Mouse (Mus musculus) heart, adult 8-10 months (tissue): ENCODE data around the gene Zfp775. TPM values are rescaled to one million over a fixed set of nuclear protein-coding genes. Genes with fewer than 3 reads are reported as not detected.
A peak's percentile ranks its signal among the peaks of the same experiment; 100 is the strongest.

Experiments used
- DNase-seq: peaks from one replicate; pipeline ENCODE4 v3.0.0; 2022; ENCODE audit warnings: low spot score
- total RNA-seq, 4 experiments: library from RNA; stranded (reverse); gene quantifications; 2 replicates each; pipeline ENCODE4 v1.2.4; 2022

Zfp775 gene
- total RNA-seq: 10 to 100 TPM; 12.9 to 15.5 (median 14.1) TPM

DNA sequence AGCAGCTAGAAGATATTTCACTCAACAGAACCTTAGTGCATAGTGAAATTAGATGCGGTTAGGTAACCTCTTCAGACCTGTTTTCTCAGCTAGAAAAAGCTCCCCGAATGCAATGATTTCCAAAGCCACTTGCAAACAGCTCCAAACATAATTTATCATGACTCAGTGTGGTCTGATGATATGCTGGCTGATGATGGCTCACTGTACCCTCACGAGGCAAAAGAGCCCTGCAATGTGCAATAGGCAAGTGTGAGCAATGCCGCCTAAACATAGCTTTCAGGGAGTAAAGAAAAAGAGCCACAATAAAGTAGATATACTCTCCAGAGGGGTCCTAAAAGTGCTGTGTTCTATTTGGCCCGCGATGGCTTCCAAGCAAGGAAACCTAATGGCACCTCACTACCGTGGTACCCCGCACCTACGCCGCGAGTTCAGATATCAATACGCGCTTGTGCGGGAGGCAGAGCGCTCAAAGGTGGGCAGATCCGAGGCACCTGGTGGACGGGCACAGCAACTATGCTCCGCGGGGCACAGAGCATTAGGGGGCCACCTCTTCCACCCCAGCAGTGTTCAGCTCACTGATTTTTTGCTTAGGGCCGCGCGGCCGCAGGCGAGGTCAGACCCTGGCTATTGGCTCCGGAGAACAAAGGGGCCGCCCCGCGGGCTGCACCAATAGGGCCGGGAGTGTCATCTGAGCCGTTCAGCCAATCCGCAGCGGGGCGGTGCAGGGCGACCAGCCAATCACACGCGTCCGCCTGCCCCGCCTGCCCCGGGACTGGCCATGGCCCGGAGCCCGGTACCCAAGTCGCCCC, at the start of gene Zfp775:
Gene Zfp775, plus strand, starts transcription at position 793 of the 809 bp plus-strand sequence.
- peak; percentile 96 for DNase-seq

- no peak for DNase-seq
Observed at GRCm38 (mm10) chr6:48552918-48553317, 48.9 kb upstream of the Zfp775 start.

GRCm38 (mm10) chr6:48553819-48554218, 48.0 kb upstream of the Zfp775 start:
- no peak for DNase-seq

GRCm38 (mm10) chr6:48554280-48555103, 47.4 kb upstream of the Zfp775 start, which contains the start of gene Lrrc61:
Lrrc61 (plus strand) TSS chr6:48554796.
- DNase-seq: peak; percentile 99

- DNase-seq: peak; percentile 83
Observed at GRCm38 (mm10) chr6:48555104-48555890, 46.6 kb upstream of the Zfp775 start.

DNA sequence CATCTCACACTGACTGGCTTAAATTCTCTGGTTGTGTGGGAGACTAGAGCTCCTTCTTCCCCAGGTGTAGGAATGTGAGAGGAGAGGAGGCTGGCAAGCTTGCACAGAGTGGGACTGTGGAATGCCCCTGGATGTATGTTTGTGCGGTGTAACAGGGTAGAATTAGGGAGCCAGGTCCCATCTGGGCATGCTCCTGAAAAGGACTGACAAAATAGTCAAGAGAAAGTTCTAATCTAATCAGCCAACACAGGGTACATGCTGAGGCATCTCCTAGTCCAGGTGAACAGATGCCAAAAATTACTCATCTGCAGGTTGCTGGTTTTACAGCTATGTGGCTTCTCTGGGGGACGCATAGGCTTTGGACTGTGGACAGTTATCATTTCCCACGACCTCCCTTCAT, 45.9 kb upstream of the Zfp775 start:
- no peak for DNase-seq

DNA sequence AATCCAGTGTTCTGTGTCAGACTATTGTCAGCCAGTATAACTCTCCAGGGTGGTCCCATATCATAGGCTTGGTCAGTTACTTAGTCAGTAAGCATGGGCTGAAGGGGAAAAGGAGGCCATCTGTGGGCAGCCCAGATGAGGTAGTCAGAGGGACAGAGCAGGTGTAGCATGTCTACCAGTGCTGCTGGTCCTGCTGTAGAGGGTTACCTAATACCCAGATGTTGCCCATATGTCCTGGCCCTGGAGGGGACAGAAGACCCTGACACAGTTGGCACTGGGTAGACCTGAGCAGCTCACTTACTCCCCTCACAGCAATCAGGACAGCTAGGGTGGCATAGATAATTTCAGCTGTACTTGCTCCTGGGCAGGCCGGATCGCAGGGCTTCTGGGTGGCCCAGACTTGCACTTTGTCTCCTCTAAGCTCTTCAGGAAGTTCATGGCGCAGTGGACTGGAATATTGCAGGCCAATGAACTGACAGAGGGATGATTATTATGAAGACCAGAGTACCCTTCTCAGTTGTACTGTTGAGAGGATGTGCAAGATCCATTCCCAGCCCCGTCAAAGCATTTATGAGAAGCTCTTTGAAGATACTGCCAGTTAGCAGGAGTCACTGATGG, 36.1 kb upstream of the Zfp775 start:
- DNase-seq: no peak

DNA sequence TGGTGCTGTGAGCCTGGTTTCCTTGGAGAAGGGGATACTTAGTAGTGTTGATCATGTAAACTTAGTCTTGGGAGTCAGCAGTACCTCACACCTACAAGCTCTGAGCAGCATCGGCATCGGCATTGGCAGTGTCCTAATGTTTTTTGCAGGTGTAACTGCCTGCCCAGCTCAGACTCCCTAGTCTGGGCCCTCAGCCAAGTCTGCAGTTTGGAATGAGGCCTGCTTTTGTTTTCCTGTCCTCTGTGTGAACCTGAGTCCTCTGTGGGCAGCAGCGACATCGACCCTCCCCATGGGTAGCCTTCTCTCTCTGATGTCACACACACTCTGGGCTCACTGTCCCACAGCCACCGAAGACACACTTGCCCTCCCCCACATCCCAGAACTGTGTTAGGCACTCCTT, 35.6 kb upstream of the Zfp775 start:
- DNase-seq: peak; percentile 84

- DNase-seq: peak; percentile 43
Observed at GRCm38 (mm10) chr6:48568036-48568984, 33.6 kb upstream of the Zfp775 start.

- DNase-seq: no peak
Observed at GRCm38 (mm10) chr6:48569065-48569807, 32.6 kb upstream of the Zfp775 start.

DNA sequence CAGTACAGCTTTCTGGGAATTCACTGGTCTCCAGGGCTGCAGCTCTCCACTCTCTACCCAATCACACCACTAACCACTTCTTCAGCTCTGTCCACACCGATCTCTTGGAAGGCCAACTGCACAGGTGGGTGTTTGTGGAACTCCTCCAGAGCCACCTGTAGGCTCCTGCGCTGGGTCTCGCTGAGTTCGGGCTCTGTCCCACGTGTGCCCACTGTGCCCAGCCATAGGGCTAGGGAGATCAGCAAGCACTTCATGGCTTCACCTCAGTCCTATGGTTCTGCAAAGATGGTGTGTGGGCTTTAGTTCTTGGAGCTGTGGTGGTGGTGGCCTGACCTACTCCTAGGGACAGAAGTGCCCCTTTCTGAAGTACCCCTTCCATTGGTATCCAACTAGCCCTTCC, 29.8 kb upstream of the Zfp775 start:
- no peak for DNase-seq

- peak; percentile 74 for DNase-seq
Observed at GRCm38 (mm10) chr6:48572572-48573061, 29.2 kb upstream of the Zfp775 start, which contains the start of gene Rarres2. Rarres2 (minus strand) TSS chr6:48572789.

DNA sequence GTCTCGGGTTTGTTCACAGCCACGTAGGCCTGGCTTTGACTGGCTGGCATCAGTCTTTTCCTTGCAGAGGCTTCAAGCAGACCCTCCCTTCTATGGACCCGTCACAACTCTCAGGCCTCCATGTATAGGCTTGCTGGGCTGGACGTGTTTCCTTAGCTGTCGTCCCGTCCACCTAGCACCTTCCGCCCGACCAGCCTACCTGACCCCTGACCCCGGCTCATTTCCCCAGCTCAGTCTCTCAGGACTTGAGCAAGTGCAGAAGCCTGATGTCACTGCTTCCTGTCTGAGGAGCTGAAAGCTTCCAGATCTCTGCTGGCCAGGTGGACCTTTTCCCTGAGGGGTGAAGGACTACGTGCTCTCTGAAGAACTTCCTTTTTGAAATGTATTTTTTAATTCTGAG, 28.6 kb upstream of the Zfp775 start:
- peak; percentile 53 for DNase-seq

- no peak for DNase-seq
Observed at GRCm38 (mm10) chr6:48573981-48574380, 27.9 kb upstream of the Zfp775 start.

DNA sequence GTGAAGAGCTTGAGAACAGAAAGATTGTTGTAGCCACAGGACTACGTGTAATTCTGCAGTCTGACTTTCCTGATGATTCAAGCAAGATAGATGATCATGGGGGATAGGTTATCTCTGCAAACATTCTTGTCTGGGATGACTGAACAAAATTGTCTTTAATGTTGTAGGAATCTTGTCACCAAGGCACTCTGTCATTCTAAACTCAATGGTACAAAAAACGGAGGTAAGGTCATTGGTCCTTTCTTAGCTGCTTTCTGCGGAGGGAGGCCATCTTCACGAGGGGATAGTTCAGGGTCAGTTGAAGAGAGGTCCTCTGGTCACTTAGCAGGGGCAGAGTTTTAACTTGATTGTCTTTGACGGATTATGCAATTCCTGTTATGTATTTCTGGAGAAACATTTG, 23.1 kb upstream of the Zfp775 start:
- no peak for DNase-seq

DNA sequence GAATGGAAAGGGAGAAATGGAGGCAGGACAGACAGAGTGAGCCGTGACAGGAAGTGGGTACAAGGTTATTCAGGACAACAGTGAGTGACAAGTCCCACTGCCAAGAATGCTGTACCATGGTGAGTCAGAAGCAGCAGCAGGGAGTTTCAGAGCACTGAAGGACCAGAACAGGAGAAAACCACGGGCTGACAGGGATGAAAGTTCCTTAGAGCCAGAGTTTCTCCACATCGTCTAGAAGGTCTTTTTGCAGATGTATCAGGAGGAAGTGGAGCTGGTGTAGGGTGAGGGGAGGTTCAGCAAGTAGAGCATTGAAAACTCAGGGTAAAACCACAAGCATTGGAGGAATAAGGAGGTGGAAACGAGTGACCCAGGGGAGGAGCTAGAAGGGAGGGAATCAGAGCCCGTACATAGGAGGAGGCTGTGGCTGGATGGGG, 22.6 kb upstream of the Zfp775 start:
- DNase-seq: peak; percentile 59

DNA sequence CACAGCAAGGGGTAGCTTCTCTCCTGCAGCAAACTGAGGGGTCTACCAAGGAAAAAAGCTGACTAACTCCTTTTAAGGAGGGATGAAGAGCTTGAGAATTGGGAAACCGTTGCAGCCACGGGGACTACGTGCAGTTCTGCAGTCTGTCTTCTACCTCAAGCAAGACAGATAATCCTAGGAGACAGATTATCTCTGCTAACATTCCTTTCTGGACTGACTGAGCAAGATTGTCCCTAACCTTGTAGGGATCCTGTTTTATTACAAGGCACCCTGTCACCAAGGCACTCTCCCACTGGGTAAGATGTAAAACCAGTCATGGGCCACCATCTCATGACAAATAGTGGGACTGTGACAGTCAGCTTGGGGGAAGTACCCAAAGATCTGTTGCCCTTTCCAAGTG, 20.6 kb upstream of the Zfp775 start:
- DNase-seq: no peak

DNA sequence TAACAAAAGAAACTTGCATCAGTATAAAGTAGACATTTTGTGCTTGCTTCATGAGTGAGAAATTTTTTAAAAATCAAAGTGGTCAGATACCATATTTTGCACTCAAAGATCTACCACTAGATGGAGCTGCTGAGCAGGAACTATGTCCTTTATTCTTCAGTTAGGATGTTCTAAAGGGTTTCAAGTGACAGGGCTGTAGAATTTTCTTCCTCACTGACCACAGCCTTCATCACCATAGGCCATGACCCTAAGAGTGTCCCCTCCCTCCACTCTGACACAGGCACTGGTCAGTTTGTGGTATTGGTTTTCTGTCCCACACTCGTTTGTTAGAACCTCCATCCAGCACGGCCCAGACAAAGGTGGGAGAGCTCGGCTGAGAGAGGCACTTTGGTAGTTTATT, 19.8 kb upstream of the Zfp775 start:
- peak; percentile 68 for DNase-seq

DNA sequence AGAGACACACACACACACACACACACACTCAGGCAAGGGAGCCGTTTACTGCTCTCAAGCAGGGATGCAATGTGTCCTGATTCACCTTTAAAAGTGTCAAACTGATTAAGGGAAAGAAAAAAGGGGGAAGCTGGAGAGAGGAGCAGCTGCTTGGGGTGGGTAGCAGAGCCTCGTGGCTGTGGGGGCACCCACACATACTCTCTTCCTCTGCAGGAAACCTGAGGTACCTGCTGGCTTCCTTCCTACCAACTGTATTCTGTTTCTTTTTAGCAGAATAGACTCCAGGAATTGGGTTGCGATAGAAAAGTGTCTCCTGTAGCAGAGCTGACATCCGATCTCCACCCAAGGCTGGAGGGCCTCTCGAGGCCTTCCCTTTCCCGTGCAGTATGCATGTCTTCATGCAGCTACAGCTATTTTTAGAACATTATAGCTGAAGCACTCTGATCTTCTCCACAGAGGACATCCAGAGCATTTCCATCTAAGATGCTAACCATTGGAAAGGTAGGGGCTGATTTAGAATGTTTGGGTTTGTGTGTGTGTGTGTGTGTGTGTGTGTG, 12.6 kb upstream of the Zfp775 start, which contains the start of gene Gm45021:
Gene Gm45021, plus strand, starts transcription at position 417 of the 557 bp plus-strand sequence.
- DNase-seq: no peak
